Mouse (Mus musculus) skeletal muscle tissue, postnatal 0 days (tissue): Measurements from ENCODE around the gene Ly6g5b. TPM values are rescaled to one million over a fixed set of nuclear protein-coding genes. Genes with fewer than 3 reads are reported as not detected.

ENCODE experiments used
- polyA plus RNA-seq: library from polyadenylated mRNA; unstranded; fragments of >200 nt; fragmentation: Nextera tagmentation; extraction: Ambion mirVana; gene quantifications from 2 replicates; pipeline ENCODE4 v1.2.1, GENCODE M21; 2015

Gene Ly6g5b
- polyA plus RNA-seq, 1 experiment from 2014 or later: 0.22 TPM

Other genes with a start within 250 kb of the Ly6g5b start
- 0.87 and 0.99 TPM in 2 replicates for gene Zbtb12, start 235.9 kb downstream of the Ly6g5b start, polyA plus RNA-seq
- not detected in 2 replicates for gene Gm20547, start 233.4 kb downstream of the Ly6g5b start, polyA plus RNA-seq
- 5.1 and 9.4 TPM in 2 replicates for gene C2, start 217.2 kb downstream of the Ly6g5b start, polyA plus RNA-seq
- gene Ehmt2, start 217.0 kb downstream of the Ly6g5b start, polyA plus RNA-seq: 26.7 and 27.6 TPM in 2 replicates
- gene Slc44a4, start 201.0 kb downstream of the Ly6g5b start, polyA plus RNA-seq: not detected in 2 replicates
- gene Neu1, start 184.2 kb downstream of the Ly6g5b start, polyA plus RNA-seq: 12.8 and 14.9 TPM in 2 replicates
- 0.12 and 0.27 TPM in 2 replicates for gene Hspa1b, start 156.2 kb downstream of the Ly6g5b start, polyA plus RNA-seq
- 0.32 TPM in 1 of 2 replicates, not detected in the other for gene Gm20481, start 145.5 kb downstream of the Ly6g5b start, polyA plus RNA-seq
- 2.5 and 3.8 TPM in 2 replicates for gene Hspa1a, start 143.3 kb downstream of the Ly6g5b start, polyA plus RNA-seq
- gene Hspa1l, start 142.7 kb downstream of the Ly6g5b start, polyA plus RNA-seq: 2.7 and 2.8 TPM in 2 replicates
- gene Lsm2, start 133.6 kb downstream of the Ly6g5b start, polyA plus RNA-seq: 54.1 and 55.4 TPM in 2 replicates
- 27.6 and 32.6 TPM in 2 replicates for gene Vars, start 114.4 kb downstream of the Ly6g5b start, polyA plus RNA-seq
- gene Vwa7, start 98.8 kb downstream of the Ly6g5b start, polyA plus RNA-seq: 0.46 and 0.53 TPM in 2 replicates
- gene Sapcd1, start 87.4 kb downstream of the Ly6g5b start, polyA plus RNA-seq: 10.6 and 11.5 TPM in 2 replicates
- gene Msh5, start 68.7 kb downstream of the Ly6g5b start, polyA plus RNA-seq: 2.2 and 3.5 TPM in 2 replicates
- 115 and 138 TPM in 2 replicates for gene Clic1, start 65.5 kb downstream of the Ly6g5b start, polyA plus RNA-seq
- 144 and 157 TPM in 2 replicates for gene Ddah2, start 56.4 kb downstream of the Ly6g5b start, polyA plus RNA-seq
- gene Ly6g6c, start 50.0 kb downstream of the Ly6g5b start, polyA plus RNA-seq: 11.3 TPM in 1 of 2 replicates, not detected in the other
- gene Mpig6b, start 49.2 kb downstream of the Ly6g5b start, polyA plus RNA-seq: 0.08 and 0.30 TPM in 2 replicates
- gene Ly6g6e, start 38.5 kb downstream of the Ly6g5b start, polyA plus RNA-seq: 2.1 TPM in 1 of 2 replicates, not detected in the other
- 0.49 and 1.2 TPM in 2 replicates for gene Ly6g6d, start 37.4 kb downstream of the Ly6g5b start, polyA plus RNA-seq
- gene Ly6g6f, start 29.8 kb downstream of the Ly6g5b start, polyA plus RNA-seq: 0.11 and 0.29 TPM in 2 replicates
- gene Abhd16a, start 26.2 kb downstream of the Ly6g5b start, polyA plus RNA-seq: 87.8 and 89.8 TPM in 2 replicates
- gene Ly6g5c, start 7.1 kb downstream of the Ly6g5b start, polyA plus RNA-seq: 0.38 TPM in 1 of 2 replicates, not detected in the other
- gene Gpank1, start 6.0 kb upstream of the Ly6g5b start, polyA plus RNA-seq: 8.4 and 9.1 TPM in 2 replicates
- 203 and 204 TPM in 2 replicates for gene Csnk2b, start 6.6 kb upstream of the Ly6g5b start, polyA plus RNA-seq
- gene D17H6S53E, start 10.9 kb upstream of the Ly6g5b start, polyA plus RNA-seq: 10.6 and 11.8 TPM in 2 replicates
- gene Apom, start 16.6 kb upstream of the Ly6g5b start, polyA plus RNA-seq: 0.30 and 0.81 TPM in 2 replicates
- gene Bag6, start 19.8 kb upstream of the Ly6g5b start, polyA plus RNA-seq: 39.5 and 42.1 TPM in 2 replicates
- 51.8 and 55.0 TPM in 2 replicates for gene Prrc2a, start 49.5 kb upstream of the Ly6g5b start, polyA plus RNA-seq
- 11.0 and 18.3 TPM in 2 replicates for gene Aif1, start 60.6 kb upstream of the Ly6g5b start, polyA plus RNA-seq
- 14.2 and 24.5 TPM in 2 replicates for gene Lst1, start 73.0 kb upstream of the Ly6g5b start, polyA plus RNA-seq
- 1.3 and 2.2 TPM in 2 replicates for gene Ltb, start 79.0 kb upstream of the Ly6g5b start, polyA plus RNA-seq
- 0.49 and 0.74 TPM in 2 replicates for gene Tnf, start 86.6 kb upstream of the Ly6g5b start, polyA plus RNA-seq
- gene Lta, start 89.9 kb upstream of the Ly6g5b start, polyA plus RNA-seq: 0.12 and 0.24 TPM in 2 replicates
- 0.40 and 0.83 TPM in 2 replicates for gene Gm16181, start 105.4 kb upstream of the Ly6g5b start, polyA plus RNA-seq
- 3.3 and 3.9 TPM in 2 replicates for gene Atp6v1g2, start 118.2 kb upstream of the Ly6g5b start, polyA plus RNA-seq
- 8.5 and 8.8 TPM in 2 replicates for gene Nfkbil1, start 120.4 kb upstream of the Ly6g5b start, polyA plus RNA-seq
- gene Ddx39b, start 126.3 kb upstream of the Ly6g5b start, polyA plus RNA-seq: 131 and 157 TPM in 2 replicates
- 113 and 180 TPM in 2 replicates for gene H2-D1, start 147.3 kb upstream of the Ly6g5b start, polyA plus RNA-seq
- gene H2-Q1, start 205.0 kb upstream of the Ly6g5b start, polyA plus RNA-seq: not detected in 2 replicates
- not detected in 2 replicates for gene H2-Q2, start 226.8 kb upstream of the Ly6g5b start, polyA plus RNA-seq